Mouse (Mus musculus) heart, embryonic 11.5 days (tissue): ENCODE data around the gene Capg. TPM values are rescaled to one million over a fixed set of nuclear protein-coding genes. Genes with fewer than 3 reads are reported as not detected.
"Not testable (repeated sequence)": the region's sequence is repeated elsewhere in the genome, so short reads cannot be mapped to it uniquely, and the experiment has no call there.

Experiments
- ATAC-seq: fragments of 200-750 bp; cut with Nextera tagmentation; replicated peaks from 2 replicates; pipeline ENCODE4 v1.8.0; 2017; ENCODE audit warnings: moderate library complexity; ENCODE audit not compliant: insufficient number of reproducible peaks, low FRiP score, low TSS enrichment
- H3K27ac ChIP-seq: fragments of 300-500 bp; sonication (generic); 2 replicates; pipeline ENCODE4 v1.5.1; 2014; ENCODE audit warnings: mild to moderate bottlenecking, low read depth, low read length
- H3K27me3 ChIP-seq: fragments of 300-500 bp; sonication (generic); 2 replicates; pipeline ENCODE4 v1.6.1; 2014; ENCODE audit warnings: mild to moderate bottlenecking, low read length, mixed read lengths; ENCODE audit not compliant: control insufficient read depth, insufficient read depth
- H3K36me3 ChIP-seq: fragments of 300-500 bp; sonication (generic); 2 replicates; pipeline ENCODE4 v1.6.1; 2014; ENCODE audit warnings: mild to moderate bottlenecking, low read length, moderate library complexity, mixed read lengths; ENCODE audit not compliant: control insufficient read depth, insufficient read depth
- H3K4me1 ChIP-seq: fragments of 300-500 bp; sonication (generic); 2 replicates; pipeline ENCODE4 v1.6.1; 2014; ENCODE audit warnings: low read length; ENCODE audit not compliant: control insufficient read depth, insufficient read depth
- H3K4me2 ChIP-seq: fragments of 300-500 bp; sonication (generic); 2 replicates; pipeline ENCODE4 v1.6.1; 2014; ENCODE audit warnings: mild to moderate bottlenecking, moderate library complexity
- H3K4me3 ChIP-seq: fragments of 300-500 bp; sonication (generic); 2 replicates; pipeline ENCODE4 v1.5.1; 2014; ENCODE audit warnings: low read depth, low read length
- H3K9ac ChIP-seq: fragments of 300-500 bp; sonication (generic); 2 replicates; pipeline ENCODE4 v1.6.1; 2014; ENCODE audit warnings: mild to moderate bottlenecking, low read depth, low read length, moderate library complexity
- H3K9me3 ChIP-seq: fragments of 300-500 bp; sonication (generic); replicated peaks from 2 replicates; pipeline ENCODE4 v1.6.1; 2016; ENCODE audit warnings: low read length; ENCODE audit not compliant: control insufficient read depth
- WGBS: fragments of 180-500 bp; shearing (Covaris S2); extraction: QIAGEN DNeasy Blood & Tissue Kit; methylation state at CpG from one replicate; pipeline ENCODE4 v1.1.7; 2014; ENCODE audit not compliant: insufficient replicate concordance; 5-methylcytosine and 5-hydroxymethylcytosine counted together
- polyA plus RNA-seq: library from polyadenylated mRNA; unstranded; fragments of >200 nt; fragmentation: Nextera tagmentation; extraction: Ambion mirVana; gene quantifications from 2 replicates; pipeline ENCODE4 v1.2.1, GENCODE M21; 2014

Capg gene
- polyA plus RNA-seq, 1 experiment from 2014 or later = 25.9 TPM

GRCm38 (mm10) chr6:72522288-72522687 is 21.9 kb upstream of the Capg start:
- no peak for ATAC-seq
- 86% methylated on average over 5 of the region's 5 CpGs for WGBS

GRCm38 (mm10) chr6:72523222-72523621 is 21.0 kb upstream of the Capg start:
- H3K27me3 ChIP-seq = no peaks in the 10 kb centered on the region
- WGBS = 65% methylated on average over 4 of the region's 4 CpGs
- H3K9ac ChIP-seq = no peak overlapping the region
- H3K4me2 ChIP-seq = no peak overlapping the region
- H3K4me1 ChIP-seq = peaks cover 9% of the 10 kb centered on the region; the same call in 1 of the 2 replicates
- no peak for ATAC-seq
- H3K36me3 ChIP-seq = no peaks in the 10 kb centered on the region
- H3K27ac ChIP-seq = no peak overlapping the region
- no peak overlapping the region for H3K4me3 ChIP-seq
- no peaks in the 10 kb centered on the region for H3K9me3 ChIP-seq

More at GRCm38 (mm10) chr6:72522288-72522687, 21.9 kb upstream of the Capg start:
- Histone ChIP-seq H3K4me3 (no peak overlapping the region), H3K27me3 (no peaks in the 10 kb centered on the region), H3K4me1 (peaks cover 9% of the 10 kb centered on the region; the same call in 1 of the 2 replicates), H3K36me3 (no peaks in the 10 kb centered on the region), H3K9ac (no peak overlapping the region), H3K4me2 (no peak overlapping the region), H3K9me3 (no peaks in the 10 kb centered on the region), H3K27ac (no peak overlapping the region)

GRCm38 (mm10) chr6:72524160-72524559 is 20.0 kb upstream of the Capg start:
- no peaks in the 10 kb centered on the region for H3K9me3 ChIP-seq
- ATAC-seq = no peak
- no peak overlapping the region for H3K9ac ChIP-seq
- no peak overlapping the region for H3K4me3 ChIP-seq
- H3K4me1 ChIP-seq = peaks cover 9% of the 10 kb centered on the region; the same call in 1 of the 2 replicates
- no peak overlapping the region for H3K27ac ChIP-seq
- H3K4me2 ChIP-seq = no peak overlapping the region
- H3K36me3 ChIP-seq = no peaks in the 10 kb centered on the region
- 70% methylated on average over 2 of the region's 2 CpGs for WGBS
- H3K27me3 ChIP-seq = no peaks in the 10 kb centered on the region

GRCm38 (mm10) chr6:72527070-72527469 is 17.1 kb upstream of the Capg start:
- ATAC-seq = no peak
- Histone ChIP-seq H3K4me3 (no peak overlapping the region), H3K36me3 (no peaks in the 10 kb centered on the region), H3K27ac (no peak overlapping the region), H3K9me3 (no peaks in the 10 kb centered on the region), H3K9ac (no peak overlapping the region), H3K4me2 (no peak overlapping the region), H3K27me3 (no peaks in the 10 kb centered on the region), H3K4me1 (no peaks in the 10 kb centered on the region)
- 83% methylated on average over 4 of the region's 4 CpGs for WGBS

- Histone ChIP-seq H3K4me2 (no peak overlapping the region), H3K27ac (no peak overlapping the region), H3K36me3 (no peaks in the 10 kb centered on the region), H3K4me1 (no peaks in the 10 kb centered on the region), H3K9me3 (no peaks in the 10 kb centered on the region), H3K27me3 (no peaks in the 10 kb centered on the region), H3K9ac (no peak overlapping the region), H3K4me3 (no peak overlapping the region)
- ATAC-seq = no peak
- 76% methylated on average over 10 of the region's 10 CpGs for WGBS
These were observed 15.6 kb upstream of the Capg start for GRCm38 (mm10) chr6:72528410-72529151.

- Histone ChIP-seq H3K4me3 (no peak overlapping the region), H3K27me3 (no peaks in the 10 kb centered on the region), H3K36me3 (no peaks in the 10 kb centered on the region), H3K9ac (no peak overlapping the region), H3K4me2 (no peak overlapping the region), H3K9me3 (no peaks in the 10 kb centered on the region), H3K4me1 (no peaks in the 10 kb centered on the region), H3K27ac (no peak overlapping the region)
- ATAC-seq = no peak
- WGBS = 73% methylated on average over 4 of the region's 4 CpGs
These were observed 11.6 kb upstream of the Capg start for GRCm38 (mm10) chr6:72532580-72532979.

- not testable (repeated sequence) for H3K4me1 ChIP-seq, H3K9ac ChIP-seq, H3K27ac ChIP-seq, H3K36me3 ChIP-seq, H3K9me3 ChIP-seq, H3K27me3 ChIP-seq, H3K4me3 ChIP-seq, H3K4me2 ChIP-seq
- peak; percentile 39; the same call in 1 of the 2 replicates for ATAC-seq
- 25% methylated on average over 1 of the region's 1 CpGs for WGBS
These were observed 10.6 kb upstream of the Capg start for GRCm38 (mm10) chr6:72533555-72533954.

- H3K27ac ChIP-seq = no peak overlapping the region
- no peaks in the 10 kb centered on the region for H3K4me1 ChIP-seq
- WGBS = 35% methylated on average over 9 of the region's 9 CpGs
- H3K4me3 ChIP-seq = no peak overlapping the region
- no peak overlapping the region for H3K4me2 ChIP-seq
- H3K36me3 ChIP-seq = no peaks in the 10 kb centered on the region
- no peaks in the 10 kb centered on the region for H3K9me3 ChIP-seq
- 0 out of 2 replicates have a peak, but pooled peaks have one; percentile 19 for ATAC-seq
- no peak overlapping the region for H3K9ac ChIP-seq
- no peaks in the 10 kb centered on the region for H3K27me3 ChIP-seq
These were observed 10.0 kb upstream of the Capg start for GRCm38 (mm10) chr6:72534035-72534809.
